Mouse (Mus musculus): Measurements from ENCODE around the gene Adam22.
A peak's percentile ranks its signal among the peaks of the same experiment; 100 is the strongest.

Adam22 gene

DNA sequence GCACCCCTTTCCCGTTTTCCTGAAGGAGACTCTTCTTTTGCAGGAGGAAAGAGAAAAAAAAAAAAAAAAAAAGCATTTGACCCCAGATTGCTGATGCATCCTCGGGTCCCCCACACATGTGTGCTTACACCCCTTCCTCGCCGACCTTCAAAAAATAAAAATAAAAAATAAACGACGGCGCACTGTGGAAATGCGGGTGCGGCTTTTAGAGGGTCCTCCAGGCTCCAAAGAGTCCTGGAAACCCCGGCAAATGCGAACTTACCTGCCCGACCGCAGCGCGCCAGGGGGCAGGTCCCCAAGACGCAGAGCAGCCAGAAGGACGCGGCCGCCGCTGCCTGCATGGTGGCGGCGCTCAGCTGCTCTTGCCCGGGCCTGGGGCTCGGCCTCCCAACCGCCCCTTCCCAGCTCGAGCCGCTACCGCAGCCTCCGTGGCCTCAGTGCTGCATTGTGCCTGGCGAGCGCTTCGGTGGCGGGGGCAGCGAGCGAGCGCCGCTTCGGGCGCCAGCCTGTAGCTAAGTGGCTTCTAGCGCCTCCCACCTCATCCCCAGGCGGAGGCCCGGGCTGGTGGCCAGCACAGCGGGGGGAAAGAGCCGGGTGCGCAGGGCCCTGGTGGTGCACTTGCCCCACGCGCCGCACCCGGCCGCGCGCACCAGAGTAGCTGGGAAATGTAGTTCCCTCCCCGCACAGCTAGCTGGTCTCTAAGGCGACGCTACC is at the start of gene Adam22:
Gene Adam22 (minus strand): TSS at position 547 of the 714 bp plus-strand sequence.
- peak; percentile 96 for DNase-seq (ENCODE audit: low spot score in 2 of 2)

DNA sequence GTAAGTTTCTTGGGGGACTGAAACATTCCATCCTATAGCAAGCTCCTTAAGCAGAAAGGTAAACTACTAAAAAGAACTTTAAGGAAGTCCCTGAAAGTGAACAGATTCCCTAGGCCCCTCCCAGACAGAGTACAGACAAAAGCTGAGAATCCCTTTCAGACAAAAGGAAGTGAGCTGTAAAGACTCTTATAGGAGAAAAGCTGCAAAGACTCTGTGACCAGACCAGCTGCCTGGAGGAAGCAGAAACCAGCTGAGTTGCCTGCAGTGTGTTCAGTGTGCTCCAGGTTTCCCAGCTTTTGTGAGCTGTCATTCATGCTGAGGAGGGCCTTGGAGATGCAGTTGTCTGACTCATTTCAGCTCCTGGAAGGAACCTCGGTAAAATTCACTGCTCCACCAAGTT is 49.5 kb upstream of the Adam22 start:
- DNase-seq (ENCODE audit: low spot score in 2 of 2) = no peak

DNA sequence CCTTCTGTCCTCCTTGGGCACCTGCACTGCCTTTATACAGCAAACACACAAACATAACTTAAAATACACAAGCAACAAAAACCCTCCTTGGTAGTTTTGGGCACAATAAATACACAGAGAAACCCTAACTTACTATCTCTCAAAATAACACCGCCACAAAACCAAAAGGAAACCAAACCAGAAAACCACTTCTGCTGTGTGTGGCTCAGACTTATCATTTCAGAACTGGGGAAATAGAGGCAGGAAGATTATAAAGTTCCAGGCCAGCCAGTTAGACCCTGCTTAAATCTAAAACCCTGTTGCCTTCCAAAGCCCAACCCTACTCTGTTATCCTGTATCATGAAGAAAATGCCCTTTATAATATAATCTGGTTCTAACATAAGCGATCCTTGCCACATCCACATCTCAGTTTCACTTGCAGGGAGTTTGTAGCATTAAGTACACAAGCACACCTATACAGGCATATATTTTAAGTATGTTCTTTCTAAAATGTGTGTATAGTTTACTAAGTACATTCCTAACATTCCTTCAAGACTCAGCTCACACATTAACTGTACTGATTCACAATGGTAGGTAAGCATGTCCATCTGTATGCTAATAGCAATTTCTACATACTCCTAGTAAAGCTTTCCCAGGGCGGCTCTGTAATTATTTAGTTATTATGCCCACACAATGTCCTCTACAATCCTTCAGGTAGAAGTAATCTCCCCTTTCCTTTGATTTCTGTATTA is 48.9 kb upstream of the Adam22 start:
- no peak for DNase-seq (ENCODE audit: low spot score in 2 of 2)

DNA sequence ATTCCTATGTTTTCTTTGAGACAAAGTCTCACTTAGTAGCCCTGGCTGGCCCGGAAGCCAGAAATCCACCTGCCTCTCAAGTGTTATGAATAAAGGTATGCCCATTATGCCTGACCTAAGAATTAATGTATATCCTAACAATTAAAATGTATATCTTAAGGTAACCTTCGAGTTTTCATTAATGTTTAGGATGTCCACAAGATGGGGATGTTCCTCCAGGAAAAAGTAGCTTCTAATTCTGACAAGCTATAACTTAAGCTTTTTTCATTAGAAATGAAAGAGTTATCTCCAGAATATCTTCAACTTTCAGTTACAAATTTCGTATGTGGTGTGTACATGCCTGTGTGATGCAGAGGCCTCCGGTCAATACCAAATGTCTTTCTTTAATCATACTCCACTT is 40.8 kb upstream of the Adam22 start:
- no peak for DNase-seq (ENCODE audit: low spot score in 2 of 2)

DNA sequence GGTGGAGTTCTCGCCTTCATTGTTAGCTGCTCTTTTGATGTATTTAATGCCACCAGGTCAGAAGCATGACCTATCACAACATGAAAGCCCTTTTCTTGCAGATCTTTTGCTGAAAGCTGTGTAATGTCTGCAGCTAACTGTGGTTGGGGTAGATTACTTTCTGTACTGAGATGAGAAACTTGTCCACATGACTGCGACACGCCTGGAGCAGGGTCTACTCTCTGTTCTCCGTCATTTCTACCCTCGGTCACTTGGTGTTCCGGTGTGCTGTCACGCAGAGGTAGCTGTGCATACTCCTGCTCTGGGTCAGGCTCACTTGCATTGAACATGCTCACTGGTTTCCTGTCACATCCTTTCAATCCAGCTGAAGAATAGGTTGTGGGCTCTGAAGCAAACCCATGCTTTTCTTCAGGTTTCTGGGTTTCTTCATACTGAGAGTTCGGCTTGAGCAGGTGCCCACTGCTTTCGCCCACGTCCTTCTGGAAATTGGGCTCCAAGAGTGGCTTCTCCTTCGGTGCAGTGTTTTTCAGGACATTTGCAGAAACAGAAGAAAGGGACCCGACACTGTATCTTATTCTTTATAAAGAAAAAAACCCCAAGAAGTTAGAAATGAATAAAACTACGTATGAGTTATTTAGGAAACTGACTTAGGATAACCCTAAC is 29.8 kb upstream of the Adam22 start:
- no peak for DNase-seq (ENCODE audit: low spot score in 2 of 2)

DNA sequence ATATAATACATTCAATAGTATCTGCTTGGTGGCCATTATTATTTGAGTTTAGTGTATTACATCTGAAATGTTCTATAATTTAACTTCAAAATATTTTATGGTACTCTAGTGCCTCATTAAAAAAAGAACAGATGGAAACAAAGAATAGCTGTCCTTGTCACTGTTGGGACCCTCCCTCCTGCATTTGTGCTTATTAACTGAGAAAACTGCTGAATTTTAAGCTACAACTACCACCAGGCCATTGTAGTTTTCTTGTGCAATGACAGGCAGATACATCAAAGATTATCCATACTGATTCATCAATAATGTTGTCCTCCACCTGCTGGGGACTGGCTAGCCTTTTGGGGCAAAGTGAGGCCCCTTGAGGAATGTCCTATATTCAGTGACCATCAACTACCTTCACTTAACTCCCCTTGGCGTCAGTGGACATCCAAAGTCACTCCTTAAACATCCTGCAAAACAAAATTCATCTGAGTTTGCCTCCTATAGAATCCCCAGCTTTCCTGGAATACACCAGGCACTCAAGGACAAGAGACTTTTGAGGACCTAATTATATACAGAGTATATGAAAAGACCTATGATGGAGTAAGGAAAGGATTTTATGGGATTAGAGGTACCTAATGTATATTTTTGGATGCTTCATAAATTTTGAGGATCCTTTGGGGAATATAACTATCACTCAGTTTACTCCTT is 26.1 kb upstream of the Adam22 start:
- DNase-seq (ENCODE audit: low spot score in 2 of 2) = no peak

DNA sequence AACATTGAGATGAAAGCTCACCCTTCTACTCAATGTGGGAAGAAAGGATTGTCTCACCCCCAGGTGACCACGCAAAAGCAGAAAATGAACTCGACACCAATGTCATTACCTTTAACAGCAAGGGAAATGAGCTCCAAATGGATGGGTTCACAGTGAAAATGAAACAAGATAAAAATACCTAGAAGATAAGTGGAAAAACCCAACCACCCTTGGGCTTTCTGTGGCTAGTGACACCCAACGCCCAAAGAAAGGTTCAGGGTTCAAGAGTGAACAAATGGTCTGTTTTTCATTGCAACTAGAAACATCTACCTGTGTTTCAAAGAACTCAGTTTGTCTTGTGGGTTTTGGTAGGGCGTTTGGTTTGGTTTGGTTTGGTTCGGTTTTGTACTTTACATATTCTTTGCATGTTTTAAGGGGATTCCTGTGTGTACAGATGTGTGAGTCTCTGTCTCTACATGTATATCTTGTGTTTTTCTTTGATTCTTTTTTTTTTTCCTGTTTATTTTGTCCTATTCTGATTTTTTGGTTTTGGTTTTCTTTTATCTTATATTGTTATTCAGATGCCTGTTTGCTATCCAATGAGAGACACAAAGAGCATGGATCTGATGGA is 6.4 kb upstream of the Adam22 start:
- no peak for DNase-seq (ENCODE audit: low spot score in 2 of 2)

DNA sequence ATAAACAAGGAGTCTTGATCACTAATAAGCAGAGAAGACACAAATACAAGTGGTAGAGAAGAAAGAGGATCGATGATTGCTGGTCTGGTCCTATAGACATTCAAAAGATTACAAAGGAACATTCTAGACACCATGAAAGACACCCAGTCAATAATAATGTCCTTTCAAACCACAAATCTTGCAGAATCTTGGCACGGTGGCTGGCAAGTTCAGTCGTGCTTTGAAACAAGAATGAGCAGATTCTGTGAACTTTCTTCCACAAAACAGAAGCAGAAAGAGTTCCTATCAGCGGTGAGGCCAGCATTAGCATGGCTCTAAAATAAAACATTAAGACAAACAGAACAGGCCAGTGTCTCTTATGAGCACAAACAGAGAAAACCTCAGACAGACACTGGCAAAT is 5.5 kb upstream of the Adam22 start:
- no peak for DNase-seq (ENCODE audit: low spot score in 2 of 2)

DNA sequence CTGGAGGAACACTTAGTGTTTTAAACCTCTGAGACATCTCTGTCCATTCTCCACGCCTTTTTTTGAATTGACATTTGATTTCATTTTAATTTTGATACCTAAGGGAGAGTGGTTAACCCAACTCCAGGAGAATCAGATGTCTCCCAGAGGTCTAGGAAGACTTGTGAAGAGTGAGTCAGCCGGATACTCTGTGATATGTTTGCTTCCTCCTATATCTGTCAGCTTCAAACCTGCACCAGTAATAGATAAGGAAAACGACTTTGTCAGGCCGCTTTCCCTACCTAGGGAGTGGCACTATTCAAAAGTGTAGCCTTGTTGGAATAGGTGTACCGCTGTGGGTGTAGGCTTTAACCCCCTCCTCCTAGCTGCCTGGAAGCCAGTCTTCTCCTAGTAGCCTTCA is 821 bp upstream of the Adam22 start:
- no peak for DNase-seq (ENCODE audit: low spot score in 2 of 2)

DNA sequence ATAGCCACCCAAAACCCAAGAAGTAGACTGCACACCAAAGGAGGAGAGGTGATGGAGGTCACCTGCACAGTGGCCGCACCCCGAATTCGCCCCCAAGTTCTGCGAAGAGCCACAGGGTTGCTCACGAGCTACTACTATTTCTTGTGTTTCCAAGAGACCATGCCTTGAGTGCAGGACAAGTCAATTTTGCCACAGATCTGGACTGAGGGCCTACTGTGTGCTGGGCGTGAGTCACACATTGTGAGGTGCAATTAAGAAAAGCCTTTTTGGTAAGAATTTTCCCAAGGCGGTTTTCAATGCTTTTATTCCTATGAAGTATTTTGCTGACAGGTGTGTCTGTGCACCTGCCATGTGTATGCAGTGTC is 350 bp upstream of the Adam22 start:
- no peak for DNase-seq (ENCODE audit: low spot score in 2 of 2)

DNA sequence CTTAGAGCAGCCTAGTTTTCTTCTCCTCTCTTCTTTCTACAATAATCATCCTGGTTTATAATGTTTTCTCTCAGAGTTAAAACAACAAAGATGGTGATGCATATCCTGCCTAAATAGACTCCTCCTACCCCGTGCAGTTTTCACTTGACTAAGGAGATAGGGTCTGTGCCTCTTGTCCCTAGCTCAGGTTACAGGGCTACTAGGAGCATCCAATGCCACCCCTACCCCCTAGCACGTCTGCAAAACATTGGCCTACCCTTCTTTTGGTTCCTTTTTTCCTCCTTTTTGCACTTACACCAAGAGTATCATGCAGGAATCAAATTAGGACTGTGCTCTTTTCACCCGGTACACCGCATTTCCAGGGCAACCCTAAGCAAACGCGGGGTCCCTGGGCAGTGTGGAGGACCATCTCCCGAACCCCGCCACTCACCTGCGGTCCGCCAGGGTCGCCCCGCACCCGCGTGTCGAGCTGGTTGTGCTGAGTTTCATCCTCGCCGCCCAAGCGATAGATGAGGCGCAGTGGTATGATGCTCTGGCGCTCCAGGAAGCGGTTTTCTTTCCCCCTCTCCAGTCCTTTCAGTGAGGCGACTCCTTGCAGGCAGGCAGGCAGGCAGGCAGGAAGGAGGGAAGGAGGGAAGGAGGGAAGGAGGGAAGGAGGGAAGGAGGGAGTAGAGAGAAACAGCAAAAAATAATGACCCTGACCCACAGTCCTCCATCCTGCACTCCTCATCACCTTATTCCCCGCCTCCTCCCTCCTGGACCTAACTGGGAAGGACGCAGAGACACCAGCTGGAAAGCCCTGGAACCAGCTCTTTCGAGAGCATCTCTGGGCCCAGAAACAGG is 968 bp downstream of the Adam22 start:
- DNase-seq (ENCODE audit: low spot score in 2 of 2) = peak; percentile 70 to 71

DNA sequence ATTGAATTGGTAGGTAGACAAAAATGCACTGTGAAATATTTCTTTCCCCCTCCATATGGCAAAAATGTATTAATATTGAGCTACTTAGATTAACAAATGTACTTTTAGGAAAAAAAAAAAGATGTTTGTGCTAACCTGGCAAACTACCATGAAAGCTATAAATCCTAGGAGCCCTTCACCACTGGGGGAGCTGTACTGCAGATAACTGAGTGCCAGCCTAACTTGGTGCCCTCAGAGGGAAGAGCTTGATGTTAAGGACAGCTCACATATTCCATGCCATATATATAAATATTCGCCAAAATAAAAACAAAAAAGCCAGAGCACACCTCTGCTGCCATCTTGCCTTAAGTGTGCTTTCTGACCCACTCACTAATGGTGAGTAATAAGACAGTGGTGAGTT is 5.6 kb downstream of the Adam22 start:
- DNase-seq (ENCODE audit: low spot score in 2 of 2) = no peak

DNA sequence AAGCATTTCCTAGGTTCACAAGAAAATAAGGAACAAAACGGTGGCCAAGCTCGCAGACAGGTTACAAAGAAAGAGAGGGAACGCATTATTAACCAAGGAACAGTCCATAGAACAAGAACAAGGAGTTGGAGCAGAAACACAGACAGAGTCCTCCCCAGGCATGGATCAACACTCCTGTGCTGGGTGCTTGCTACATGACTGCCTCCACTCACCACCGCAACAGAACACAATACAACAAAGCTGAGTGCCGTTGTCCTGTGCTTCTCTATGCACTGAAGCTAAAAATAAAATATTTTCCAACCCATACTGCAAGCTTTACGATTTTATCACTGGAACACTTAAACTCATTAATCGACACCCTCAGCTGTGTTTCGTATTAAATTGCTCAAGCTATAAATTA is 10.3 kb downstream of the Adam22 start:
- DNase-seq (ENCODE audit: low spot score in 2 of 2) = no peak

DNA sequence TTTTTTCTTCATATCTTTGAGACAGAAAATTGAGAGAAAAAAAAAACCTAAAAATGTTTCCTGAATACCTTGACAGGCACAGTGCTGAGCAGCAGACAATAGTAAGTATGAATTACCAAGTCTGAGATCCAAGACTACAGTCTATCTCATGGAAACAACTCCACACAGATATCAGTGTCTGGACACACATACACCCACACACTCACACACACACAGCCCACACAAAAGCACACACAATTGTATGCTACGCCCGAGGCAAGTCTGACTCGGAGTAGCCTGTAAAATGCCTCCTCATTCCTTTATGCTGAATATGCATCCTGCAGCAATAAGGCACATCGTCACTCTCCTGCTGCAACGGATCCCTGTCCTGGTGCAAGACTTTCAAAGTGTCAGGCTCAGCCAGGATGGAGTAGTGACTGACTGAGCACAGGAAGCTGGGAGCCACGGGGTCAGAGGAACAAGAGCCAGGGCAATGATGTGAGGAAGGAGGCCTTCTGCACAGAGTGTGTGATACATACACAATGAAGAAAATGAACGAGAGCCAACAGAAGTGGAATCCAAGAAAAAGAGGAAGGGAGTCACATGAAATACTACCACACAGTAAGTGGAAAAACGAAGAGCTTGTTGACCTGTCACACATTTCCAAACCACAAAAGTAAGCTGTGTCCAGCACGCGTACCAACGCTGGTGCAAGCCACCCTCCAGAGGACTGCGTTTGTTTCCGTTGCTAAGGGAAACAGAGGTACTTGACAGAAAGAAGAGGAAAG is 10.9 kb downstream of the Adam22 start:
- no peak for DNase-seq (ENCODE audit: low spot score in 2 of 2)

DNA sequence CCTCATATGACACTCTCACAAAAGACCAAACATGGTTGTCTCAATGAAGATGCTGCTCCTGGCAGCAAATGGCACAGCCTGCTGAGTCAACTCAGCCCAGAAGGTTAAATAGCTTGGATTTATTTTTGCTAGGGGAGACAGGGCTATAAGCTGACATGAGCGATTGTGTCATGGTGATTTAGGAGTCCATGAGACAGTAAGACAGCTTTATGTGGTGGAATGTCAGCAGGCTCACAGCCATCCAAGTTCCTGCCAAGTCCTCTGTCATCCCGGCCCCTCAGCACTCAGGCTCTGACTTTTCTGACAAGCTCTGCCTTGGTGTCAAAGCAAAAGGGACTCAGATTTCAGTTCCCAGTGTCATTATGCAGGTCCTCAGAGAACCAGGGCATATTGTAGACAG is 11.6 kb downstream of the Adam22 start:
- no peak for DNase-seq (ENCODE audit: low spot score in 2 of 2)

DNA sequence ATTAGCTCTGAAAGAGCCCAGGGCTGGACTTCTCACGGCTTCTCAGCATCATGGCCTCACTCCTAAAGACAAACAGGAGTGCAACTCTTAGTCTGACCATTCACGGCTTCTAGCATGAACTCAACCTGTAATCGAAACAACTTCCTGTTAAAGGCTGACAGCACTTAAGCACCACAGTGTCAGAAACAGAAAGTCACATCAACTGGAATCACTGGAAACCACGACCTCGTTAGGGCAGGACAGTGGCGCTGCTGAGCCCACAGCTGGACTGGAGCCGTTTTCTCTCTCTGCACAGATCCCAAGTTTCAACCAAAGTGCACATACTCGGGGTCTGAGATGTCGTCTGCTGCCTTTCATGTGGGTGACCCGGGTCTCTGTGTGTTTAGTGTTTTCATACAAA is 18.4 kb downstream of the Adam22 start:
- DNase-seq (ENCODE audit: low spot score in 2 of 2) = no peak

DNA sequence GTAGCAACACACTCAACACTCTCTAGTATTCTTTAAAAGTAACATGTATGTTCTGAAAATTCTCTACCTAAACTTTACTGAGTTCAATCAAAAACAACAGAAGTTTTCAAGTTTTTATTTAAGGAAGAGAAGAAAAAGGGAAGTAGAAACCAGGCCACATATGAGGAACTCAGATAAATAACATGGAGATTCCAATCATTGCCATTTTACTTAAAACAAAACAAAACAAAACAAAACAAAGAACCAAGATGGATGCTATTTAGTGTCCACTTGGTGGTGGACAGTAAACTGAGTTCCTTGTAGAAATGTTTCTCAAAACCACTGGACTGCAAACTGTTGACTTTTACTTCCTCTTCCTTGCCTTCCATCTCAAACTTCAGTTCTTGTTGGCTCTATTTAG is 21.6 kb downstream of the Adam22 start:
- DNase-seq (ENCODE audit: low spot score in 2 of 2) = no peak

DNA sequence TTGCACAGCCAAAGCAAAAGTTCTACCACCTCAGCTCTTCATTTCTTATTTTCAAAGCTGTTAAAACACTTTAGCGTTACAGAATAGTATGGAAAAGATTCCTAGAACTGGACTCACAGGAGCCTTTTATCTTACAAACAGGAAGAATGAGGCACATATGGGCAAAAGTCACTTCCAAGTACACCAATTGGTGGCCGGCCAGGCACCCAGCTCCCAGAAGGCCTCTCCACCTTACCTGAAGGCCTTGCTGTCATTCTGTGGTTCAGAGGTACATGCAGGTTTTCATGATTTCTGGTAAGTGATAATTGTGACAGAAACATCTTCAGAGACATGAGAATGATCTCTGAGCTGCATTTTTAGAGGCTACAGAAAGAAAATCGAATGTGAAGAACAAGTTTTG is 24.7 kb downstream of the Adam22 start:
- DNase-seq (ENCODE audit: low spot score in 2 of 2) = no peak

DNA sequence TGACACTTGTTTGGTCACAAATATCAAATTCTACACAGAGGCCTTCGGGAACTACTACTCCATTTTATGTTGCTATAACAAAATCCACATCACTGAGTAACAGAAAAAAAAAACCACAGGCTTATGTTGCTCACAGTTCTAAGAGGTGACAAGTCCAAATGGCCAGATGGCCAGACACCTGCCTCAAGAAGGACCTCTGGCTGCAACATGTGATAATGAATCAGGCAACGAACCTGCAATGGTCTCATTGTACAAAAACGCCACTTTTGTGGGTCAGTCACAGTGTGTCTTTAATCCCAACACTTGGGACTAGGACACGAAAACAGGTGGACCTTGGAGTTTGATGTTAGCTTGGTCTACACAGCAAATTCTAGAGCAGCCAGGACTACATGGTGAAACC is 26.3 kb downstream of the Adam22 start:
- no peak for DNase-seq (ENCODE audit: low spot score in 2 of 2)

DNA sequence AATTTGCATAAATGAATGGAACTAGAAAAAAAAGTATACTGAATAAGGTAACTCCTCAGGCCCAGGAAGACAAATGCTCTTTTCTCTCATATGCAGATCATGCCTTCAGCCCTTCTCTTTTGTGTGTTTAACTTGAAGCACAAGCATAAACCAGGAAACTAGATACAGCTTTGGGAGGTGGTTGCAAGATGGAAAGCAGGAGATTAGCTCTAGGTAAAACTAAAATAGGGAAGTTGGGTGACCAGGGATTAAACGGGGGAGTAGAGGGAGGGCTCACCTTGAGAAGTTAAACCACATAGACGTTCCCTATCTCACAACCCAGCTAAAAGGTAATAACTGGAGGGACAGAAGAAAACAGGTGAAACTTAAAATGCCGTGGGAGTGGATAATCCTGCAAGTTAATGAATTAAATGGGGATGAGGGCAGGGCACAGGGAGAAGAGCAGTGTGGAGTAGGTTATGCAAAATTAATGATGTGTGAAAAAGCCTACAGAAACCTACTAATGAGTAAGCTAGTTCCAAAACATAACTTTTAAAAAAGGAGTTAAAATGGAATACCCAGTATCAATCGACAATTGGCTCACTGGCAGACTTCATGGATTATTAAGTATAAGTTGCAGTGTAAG is 40.2 kb downstream of the Adam22 start:
- no peak for DNase-seq (ENCODE audit: low spot score in 2 of 2)

Data from right cerebral cortex, postnatal 10 days (tissue).